Mouse (Mus musculus): ENCODE measurements around the gene Zswim1.

DNA sequence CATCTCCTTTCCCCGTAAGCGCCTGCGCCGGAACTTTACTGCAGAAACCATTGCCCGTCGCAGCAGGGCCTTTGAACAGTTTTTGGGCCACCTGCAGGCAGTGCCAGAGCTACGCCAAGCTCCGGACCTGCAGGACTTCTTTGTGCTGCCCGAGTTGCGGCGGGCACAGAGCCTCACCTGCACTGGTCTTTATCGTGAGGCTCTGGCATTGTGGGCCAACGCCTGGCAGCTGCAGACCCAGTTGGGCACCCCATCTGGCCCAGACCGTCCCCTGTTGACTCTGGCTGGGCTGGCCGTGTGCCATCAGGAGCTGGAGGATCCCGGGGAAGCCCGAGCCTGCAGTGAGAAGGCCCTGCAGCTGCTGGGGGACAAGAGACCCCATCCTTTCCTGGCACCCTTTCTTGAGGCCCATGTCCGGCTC is 30.6 kb upstream of the Zswim1 start:
- TF ChIP-seq CTCF (IDR thresholded peaks at IDR 0.05; ENCODE audit: low read depth), result no peak
- no peak for TF ChIP-seq EP300 (IDR thresholded peaks at IDR 0.05; ENCODE audit: low read depth)
